Mouse (Mus musculus): ENCODE data around the gene Prpf18.
"Not testable (repeated sequence)": the region's sequence is repeated elsewhere in the genome, so short reads cannot be mapped to it uniquely, and the experiment has no call there.

Gene Prpf18

GRCm38 (mm10) chr2:4615014-4615546 lies 36.8 kb downstream of the Prpf18 start:
- DNase-seq (ENCODE audit: low read depth, low spot score) = no peak

GRCm38 (mm10) chr2:4614276-4614929 lies 37.5 kb downstream of the Prpf18 start:
- not testable (repeated sequence) for DNase-seq (ENCODE audit: low read depth, low spot score)

DNA sequence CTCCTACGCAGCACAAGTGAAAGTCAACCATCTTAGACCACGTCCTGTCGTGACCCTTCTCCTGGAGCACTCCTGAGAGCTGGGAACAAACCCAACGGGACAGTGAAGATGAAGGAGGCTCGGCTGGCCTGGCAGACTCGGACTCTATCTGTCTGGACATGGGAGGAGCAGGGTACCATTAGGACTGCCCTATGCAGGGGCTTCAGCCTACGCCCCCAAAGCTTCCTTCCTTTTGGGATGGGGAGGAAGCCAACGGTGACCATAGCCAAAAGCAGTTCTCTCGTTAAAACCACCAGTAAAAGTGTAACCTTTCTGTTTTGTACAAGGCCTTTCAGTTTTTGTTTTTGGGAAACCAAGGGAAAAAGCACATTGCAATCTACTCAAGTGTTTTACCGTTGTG lies 40.2 kb downstream of the Prpf18 start:
- no peak for DNase-seq (ENCODE audit: low read depth, low spot score)

DNA sequence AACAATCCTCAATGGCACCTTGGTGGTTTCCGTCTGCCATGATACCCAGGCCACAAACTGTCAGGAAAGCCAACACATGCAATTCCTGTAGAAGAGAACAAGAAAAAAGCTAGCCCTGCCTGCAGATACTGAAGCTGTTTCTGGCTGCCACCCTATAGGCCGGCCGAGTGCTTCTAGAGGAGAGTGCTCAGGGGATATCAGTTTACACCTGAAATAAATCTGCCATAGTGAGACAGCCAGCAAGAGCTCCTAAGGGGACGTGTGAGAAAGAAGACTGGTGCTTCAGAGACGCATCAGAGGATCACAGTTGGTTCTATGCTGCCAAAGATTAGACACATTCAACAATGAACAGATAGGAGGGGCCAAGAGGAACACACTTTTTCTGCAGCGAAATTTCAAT lies 40.6 kb downstream of the Prpf18 start:
- DNase-seq (ENCODE audit: low read depth, low spot score) = no peak

GRCm38 (mm10) chr2:4609433-4609832 lies 42.5 kb downstream of the Prpf18 start:
- no peak for DNase-seq (ENCODE audit: low read depth, low spot score)

- DNase-seq (ENCODE audit: low read depth, low spot score) = no peak
Observed at GRCm38 (mm10) chr2:4608253-4608652, 43.7 kb downstream of the Prpf18 start.

DNA sequence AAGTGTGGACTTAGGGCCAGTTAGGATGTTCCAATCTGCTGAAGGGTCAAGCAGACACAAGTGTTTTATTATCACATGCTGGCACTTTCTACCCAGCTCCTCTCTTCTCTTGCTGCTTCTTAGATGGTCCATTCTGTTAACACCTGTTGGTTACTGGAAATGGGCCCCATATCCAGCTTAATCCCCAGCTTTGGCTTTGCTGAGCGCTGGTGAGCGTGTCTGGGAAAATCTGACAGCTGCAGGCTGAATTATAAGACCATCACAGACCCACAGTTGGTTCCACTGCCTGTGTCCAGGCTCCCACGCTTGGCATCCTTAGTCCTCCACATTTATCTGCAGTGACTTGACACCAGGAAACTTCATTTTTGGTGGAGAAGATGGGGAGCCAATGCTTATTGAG lies 45.4 kb downstream of the Prpf18 start:
- no peak for DNase-seq (ENCODE audit: low read depth, low spot score)

GRCm38 (mm10) chr2:4603361-4603945 lies 48.5 kb downstream of the Prpf18 start:
- peak; percentile 44 for DNase-seq (ENCODE audit: low read depth, low spot score)

DNA sequence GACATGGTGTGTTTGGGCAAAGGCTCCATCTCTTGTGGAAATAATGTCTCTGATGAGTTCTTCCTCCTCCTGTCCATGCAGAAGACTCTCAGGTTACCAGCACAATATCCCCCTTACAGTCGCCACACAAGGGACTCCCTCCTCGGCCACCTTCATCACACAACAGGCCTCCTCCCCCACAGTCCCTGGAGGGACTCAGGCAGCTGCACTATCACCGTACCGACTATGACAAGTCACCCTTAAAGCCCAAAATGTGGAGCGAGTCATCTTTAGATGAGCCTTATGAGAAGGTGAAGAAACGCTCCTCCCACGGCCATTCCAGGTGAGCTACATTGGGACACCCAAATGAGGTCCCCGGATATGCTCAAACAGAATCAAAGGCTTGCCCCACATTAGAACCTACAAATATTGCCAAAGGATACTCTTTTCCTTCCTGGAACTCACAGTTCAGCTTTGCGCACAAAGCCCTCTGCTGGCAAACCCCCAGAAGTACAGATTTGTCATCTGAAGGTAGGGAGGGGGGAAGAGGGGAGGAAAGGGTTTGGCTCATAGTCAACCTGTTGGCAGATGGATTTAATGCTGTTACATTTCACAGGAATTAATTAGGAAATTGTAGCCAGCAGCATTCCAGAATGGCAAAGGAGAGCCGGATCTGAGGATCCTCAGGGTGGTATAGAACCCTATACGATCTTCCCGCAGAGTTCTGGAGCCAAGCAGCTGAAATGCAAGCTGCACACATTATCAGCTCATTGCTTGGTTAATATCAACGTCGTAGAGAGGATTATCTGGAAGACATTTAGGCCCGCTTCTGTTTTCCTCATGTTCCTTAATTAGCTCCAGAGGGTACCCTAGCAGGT lies 50.7 kb downstream of the Prpf18 start:
- peak; percentile 77 for DNase-seq (ENCODE audit: low read depth, low spot score)

- DNase-seq (ENCODE audit: low read depth, low spot score) = peak; percentile 80
Observed at GRCm38 (mm10) chr2:4596992-4597391, 54.9 kb downstream of the Prpf18 start.

- no peak for DNase-seq (ENCODE audit: low read depth, low spot score)
Observed at GRCm38 (mm10) chr2:4593878-4594387, 58.0 kb downstream of the Prpf18 start.

DNA sequence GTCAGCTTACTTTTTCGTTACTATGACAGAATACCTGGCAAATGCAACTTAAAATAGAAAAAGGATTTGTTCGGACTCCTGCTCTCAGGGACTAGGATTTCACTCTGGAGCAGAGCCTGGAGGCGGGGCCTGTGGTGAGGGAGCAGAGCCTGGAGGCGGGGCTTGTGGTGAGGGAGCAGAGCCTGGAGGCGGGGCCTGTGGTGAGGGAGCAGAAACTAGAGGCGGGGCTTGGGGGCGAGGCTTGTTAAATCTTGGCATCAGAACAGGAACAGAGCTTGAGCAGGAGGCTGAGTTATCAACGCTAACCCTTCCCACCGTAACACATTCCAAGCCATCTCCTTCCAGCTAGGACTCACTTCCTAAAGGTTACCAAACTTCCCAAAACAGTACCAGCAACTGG lies 58.5 kb downstream of the Prpf18 start:
- peak; percentile 95 for DNase-seq (ENCODE audit: low read depth, low spot score)

DNA sequence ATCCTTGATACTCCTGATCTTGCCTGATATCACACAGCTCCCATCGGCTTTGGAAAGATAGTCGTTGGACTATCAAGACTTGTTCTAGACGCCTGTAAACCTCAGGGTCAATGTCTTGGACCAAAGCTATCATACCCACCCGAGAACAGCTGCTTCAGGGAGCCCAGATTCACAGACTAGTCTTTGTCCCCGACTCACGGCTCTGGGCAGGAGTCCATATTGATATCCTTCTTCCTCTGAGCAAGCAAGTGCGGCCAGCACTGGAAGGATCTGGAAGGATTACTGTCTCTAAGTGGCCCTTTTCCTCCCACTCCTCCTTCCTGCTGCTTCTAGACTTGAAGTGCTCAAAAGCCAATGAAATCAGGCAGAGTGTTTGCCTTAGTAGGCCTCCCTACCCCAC lies 59.2 kb downstream of the Prpf18 start:
- DNase-seq (ENCODE audit: low read depth, low spot score) = no peak

- no peak for DNase-seq (ENCODE audit: low read depth, low spot score)
Observed at GRCm38 (mm10) chr2:4591647-4592046, 60.3 kb downstream of the Prpf18 start.

GRCm38 (mm10) chr2:4587685-4588409 lies 64.1 kb downstream of the Prpf18 start:
- DNase-seq (ENCODE audit: low read depth, low spot score) = no peak

- no peak for DNase-seq (ENCODE audit: low read depth, low spot score)
Observed at GRCm38 (mm10) chr2:4586245-4586644, 65.7 kb downstream of the Prpf18 start.

GRCm38 (mm10) chr2:4584252-4584651 lies 67.7 kb downstream of the Prpf18 start:
- no peak for DNase-seq (ENCODE audit: low read depth, low spot score)

DNA sequence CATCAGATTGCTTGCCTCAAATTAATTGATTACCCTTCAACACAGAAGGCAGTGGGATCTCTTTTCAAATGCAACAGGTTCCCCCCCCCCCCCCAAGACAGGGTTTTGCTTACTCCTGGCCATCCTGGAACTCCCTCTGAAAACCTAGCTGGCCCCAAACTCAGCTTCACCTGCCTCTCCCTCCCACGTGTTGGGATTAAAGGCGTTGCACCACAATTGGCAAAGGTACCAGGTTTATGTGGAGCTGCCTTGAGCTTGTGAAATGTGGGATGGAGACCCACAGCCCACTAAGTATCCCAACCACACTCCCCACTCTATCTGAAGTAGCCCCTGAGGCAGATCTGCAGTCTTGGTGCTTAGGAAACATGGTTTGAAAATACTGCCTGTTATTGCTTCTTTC lies 69.0 kb downstream of the Prpf18 start:
- no peak for DNase-seq (ENCODE audit: low read depth, low spot score)

GRCm38 (mm10) chr2:4580666-4581065 lies 71.2 kb downstream of the Prpf18 start:
- DNase-seq (ENCODE audit: low read depth, low spot score) = no peak

DNA sequence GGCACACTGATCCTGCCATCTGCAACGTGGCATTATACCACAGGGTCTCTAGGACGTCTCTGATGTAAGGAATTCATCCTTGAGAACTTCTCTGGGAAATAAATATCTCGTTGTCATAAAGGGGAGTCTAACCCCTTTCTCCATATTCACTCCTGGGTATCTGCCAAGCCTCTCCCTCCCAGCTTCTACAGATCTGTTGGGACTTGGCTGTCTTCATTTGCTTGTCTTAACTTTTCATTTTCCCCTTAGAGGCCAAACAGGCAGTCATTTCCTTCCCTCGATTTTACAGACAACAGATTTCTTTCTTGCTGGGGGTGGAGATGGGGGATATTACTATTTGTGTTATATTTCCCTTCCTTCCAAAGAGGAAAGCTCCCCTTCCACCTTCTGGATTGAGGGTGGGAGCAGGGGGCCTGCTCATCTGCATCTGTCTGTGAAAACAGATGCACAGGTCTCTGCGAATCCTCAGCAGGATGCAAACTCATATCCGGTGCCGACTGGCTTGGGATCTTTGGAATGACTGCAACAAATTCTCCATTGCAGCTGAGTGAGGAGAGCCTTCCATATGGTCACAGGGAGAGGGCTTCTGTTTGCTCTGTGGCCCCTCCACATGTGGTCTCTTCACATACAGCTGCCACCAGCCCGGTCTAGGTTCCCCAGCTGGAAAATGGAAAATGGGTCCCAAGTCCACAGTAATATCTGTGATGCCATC lies 72.4 kb downstream of the Prpf18 start:
- no peak for DNase-seq (ENCODE audit: low read depth, low spot score)

GRCm38 (mm10) chr2:4578291-4578690 lies 73.6 kb downstream of the Prpf18 start:
- no peak for DNase-seq (ENCODE audit: low read depth, low spot score)
